Comparison of ENCODE assay signal across 10 mouse cellular contexts in genomic region chr12:31213556-31213955, GRCm38 (mm10). TPM values are rescaled to one million over a fixed set of nuclear protein-coding genes. Genes with fewer than 3 reads are reported as not detected.
DNase-seq lines count a peak whose midpoint lies in the region; ATAC-seq lines count a peak whose summit lies in the region.
"Had no signal": no experiment of that assay in that cellular context is flagged by ENCODE, and none has a peak within 500 bp of the region (broad histone marks: within the 10 kb centered on the region; RNA-seq: fewer than 3 reads in every experiment).

No protein-coding gene starts in this region.

- H3K4me2 ChIP-seq in hindbrain, embryonic 14.5 days (replicated peaks) = no peak overlapping the region
- H3K4me2 ChIP-seq in hindbrain, embryonic 12.5 days (replicated peaks) = no peak overlapping the region
- H3K4me2 ChIP-seq: limb, embryonic 12.5 days had no signal

- H3K27me3 ChIP-seq in hindbrain, embryonic 14.5 days (ENCODE audit: control insufficient read depth, insufficient read depth, low read length) = no peaks in the 10 kb centered on the region
- H3K27me3 ChIP-seq in hindbrain, embryonic 12.5 days = no peaks in the 10 kb centered on the region
- H3K27me3 ChIP-seq: limb, embryonic 12.5 days had no signal

- H3K27ac ChIP-seq in hindbrain, embryonic 14.5 days = 0 out of 2 replicates have a peak overlapping the region, but pooled peaks have one; percentile 7
- H3K27ac ChIP-seq in hindbrain, embryonic 12.5 days = no peak overlapping the region
- H3K27ac ChIP-seq: limb, embryonic 12.5 days had no signal

- peaks cover 17% of the 10 kb centered on the region for H3K4me1 ChIP-seq in hindbrain, embryonic 14.5 days (replicated peaks; ENCODE audit: control insufficient read depth, insufficient read depth, low read length)
- peaks cover 7% of the 10 kb centered on the region for H3K4me1 ChIP-seq in hindbrain, embryonic 12.5 days

- peak; percentile 79; the same call in 1 of the 2 replicates for ATAC-seq in hindbrain, embryonic 14.5 days (ENCODE audit: low FRiP score)
- ATAC-seq in hindbrain, embryonic 12.5 days (ENCODE audit: low FRiP score) = no peak

- H3K4me3 ChIP-seq in hindbrain, embryonic 14.5 days (replicated peaks; ENCODE audit: low read length) = no peak overlapping the region
- H3K4me3 ChIP-seq in hindbrain, embryonic 12.5 days = no peak overlapping the region
- H3K4me3 ChIP-seq: erythroblast, embryonic 14.5 days; limb, embryonic 12.5 days had no signal

- DNase-seq in hindbrain, embryonic 14.5 days (ENCODE audit: low spot score) = peak; percentile 66
- DNase-seq in adrenal gland, postnatal 36 days = peak; percentile 60 to 81
- peak; percentile 74 to 82 for DNase-seq in cerebellum, postnatal 25 days
- DNase-seq in kidney, postnatal 4 days = peak; percentile 27 to 40
- DNase-seq in retina, embryonic 14.5 days (ENCODE audit: low spot score) = no peak
- no peak for DNase-seq in thymus, postnatal 4 days
- DNase-seq in retina, postnatal 1 day = no peak

- 54% methylated on average over 7 of the region's 7 CpGs for WGBS in hindbrain, embryonic 14.5 days
- WGBS in hindbrain, embryonic 12.5 days = 84% methylated on average over 7 of the region's 7 CpGs

- no peak overlapping the region for H3K9ac ChIP-seq in hindbrain, embryonic 14.5 days
- H3K9ac ChIP-seq in hindbrain, embryonic 12.5 days = no peak overlapping the region
- H3K9ac ChIP-seq: limb, embryonic 12.5 days had no signal

- no peaks in the 10 kb centered on the region for H3K36me3 ChIP-seq in hindbrain, embryonic 14.5 days (replicated peaks; ENCODE audit: control insufficient read depth, insufficient read depth)
- no peaks in the 10 kb centered on the region for H3K36me3 ChIP-seq in hindbrain, embryonic 12.5 days
- H3K36me3 ChIP-seq: limb, embryonic 12.5 days had no signal

- H3K9me3 ChIP-seq in hindbrain, embryonic 14.5 days (ENCODE audit: control insufficient read depth, low read length) = no peaks in the 10 kb centered on the region
- no peaks in the 10 kb centered on the region for H3K9me3 ChIP-seq in hindbrain, embryonic 12.5 days (replicated peaks)
- H3K9me3 ChIP-seq: limb, embryonic 12.5 days had no signal

RNA-seq across cellular contexts. Expression of gene Gm6993, which starts 27.0 kb away (rescaled TPM):
- polyA plus RNA-seq in hindbrain, embryonic 14.5 days (2014; fragmentation: Nextera tagmentation; extraction: Ambion mirVana) = not detected in 2 replicates
- polyA plus RNA-seq in hindbrain, embryonic 12.5 days (2016; fragmentation: Nextera tagmentation; extraction: Ambion mirVana) = not detected in 2 replicates
- not detected for total RNA-seq in adrenal gland, postnatal 36 days (2021)
- polyA plus RNA-seq: erythroblast, embryonic 14.5 days; limb, embryonic 12.5 days had no signal

RNA-seq across cellular contexts. Expression of gene Lamb1, which starts 51.5 kb away (rescaled TPM):
- 20.9 and 22.0 TPM in 2 replicates for polyA plus RNA-seq in hindbrain, embryonic 14.5 days (2014; fragmentation: Nextera tagmentation; extraction: Ambion mirVana)
- polyA plus RNA-seq in hindbrain, embryonic 12.5 days (2016; fragmentation: Nextera tagmentation; extraction: Ambion mirVana) = 33.7 and 41.5 TPM in 2 replicates
- 100 to 1,000 TPM; 121 to 201 TPM for total RNA-seq in adrenal gland, postnatal 36 days (2021)

Comparison
In these comparisons a context has a peak if more than half of its experiments do, and no peak if none do; other contexts are left out.
1. DNase-seq: peak in hindbrain, embryonic 14.5 days (single experiment), adrenal gland, postnatal 36 days (2 of 2), cerebellum, postnatal 25 days (2 of 2) and kidney, postnatal 4 days (2 of 2); none in retina, embryonic 14.5 days (single experiment), thymus, postnatal 4 days (single experiment) and retina, postnatal 1 day (single experiment).